Mouse (Mus musculus) ES-E14 (cell line): ENCODE data around the gene Sae1.

Experiments
- CHD2 ChIP-seq: IDR thresholded peaks from 2 replicates; pipeline ENCODE4 v1.6.1; 2014; ENCODE audit warnings: mild to moderate bottlenecking, low read depth, low read length, inconsistent platforms
- HCFC1 ChIP-seq: IDR thresholded peaks from 2 replicates; pipeline ENCODE4 v1.6.1; 2012; ENCODE audit warnings: low read length, inconsistent platforms, borderline replicate concordance; ENCODE audit not compliant: insufficient read depth
- ZC3H11A ChIP-seq: IDR thresholded peaks from 2 replicates; pipeline ENCODE4 v1.6.1; 2012; ENCODE audit warnings: low read depth, mild to moderate bottlenecking, inconsistent platforms, low read length, borderline replicate concordance
- ZNF384 ChIP-seq: IDR thresholded peaks from 2 replicates; pipeline ENCODE4 v1.6.1; 2012; ENCODE audit warnings: low read depth, low read length, inconsistent platforms

DNA sequence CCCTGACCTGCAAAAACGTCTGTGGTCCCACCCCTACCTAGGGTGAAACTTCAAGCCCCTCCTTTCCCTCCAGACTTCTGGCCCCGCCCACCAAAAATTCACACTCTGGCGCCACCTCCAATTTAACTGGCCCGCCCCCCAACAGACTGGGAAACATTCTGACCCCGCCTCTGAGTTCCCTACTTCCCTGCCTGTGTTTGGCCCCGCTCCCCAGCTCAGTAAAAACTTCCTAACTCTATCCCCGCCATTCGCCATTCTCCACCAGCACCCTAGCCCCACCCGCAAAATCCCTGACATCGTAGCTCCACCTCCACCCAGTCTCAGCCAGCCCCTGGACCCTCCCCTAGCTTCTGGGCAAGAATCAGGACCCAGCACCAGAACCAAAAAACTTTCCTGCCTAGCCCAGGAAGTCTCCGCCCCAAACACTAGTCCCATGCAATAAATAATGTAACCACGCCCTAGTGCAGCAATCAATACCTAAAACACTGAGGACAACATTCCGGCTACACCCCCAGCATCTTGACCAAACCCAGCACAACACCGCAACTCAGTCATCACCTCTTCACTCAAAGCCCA is 102.1 kb downstream of the Sae1 start:
- TF ChIP-seq HCFC1 (0 out of 2 replicates have a peak, but pooled peaks have one; percentile 56), CHD2 (no peak), ZC3H11A (no peak), ZNF384 (no peak)
